Mouse (Mus musculus): Measurements from ENCODE around the gene Trhr2.

Gene Trhr2

GRCm38 (mm10) chr8:122360696-122361416 is at the start of gene Trhr2:
Trhr2 (minus strand) TSS chr8:122360746.
- no peak for DNase-seq

GRCm38 (mm10) chr8:122407678-122408077 is 47.1 kb upstream of the Trhr2 start:
- DNase-seq, result no peak

GRCm38 (mm10) chr8:122405146-122405805 is 44.7 kb upstream of the Trhr2 start:
- DNase-seq, result no peak

- no peak for DNase-seq
These were observed 37.6 kb upstream of the Trhr2 start for GRCm38 (mm10) chr8:122398186-122398585.

- DNase-seq, result no peak
These were observed 34.7 kb upstream of the Trhr2 start for GRCm38 (mm10) chr8:122395291-122395690.

- no peak for DNase-seq
These were observed 33.2 kb upstream of the Trhr2 start for GRCm38 (mm10) chr8:122393717-122394116.

GRCm38 (mm10) chr8:122390758-122391157 is 30.2 kb upstream of the Trhr2 start:
- no peak for DNase-seq

- no peak for DNase-seq
These were observed 28.8 kb upstream of the Trhr2 start for GRCm38 (mm10) chr8:122389357-122389756.

- no peak for DNase-seq
These were observed 22.5 kb upstream of the Trhr2 start for GRCm38 (mm10) chr8:122383039-122383438.

- peak; percentile 99 for DNase-seq
These were observed 16.1 kb upstream of the Trhr2 start, which contains the start of gene Zc3h18 for GRCm38 (mm10) chr8:122376365-122377231. Zc3h18 (plus strand) TSS chr8:122376609.

- DNase-seq, result no peak
These were observed 15.3 kb upstream of the Trhr2 start for GRCm38 (mm10) chr8:122375751-122376364.

- DNase-seq, result no peak
These were observed 14.8 kb upstream of the Trhr2 start for GRCm38 (mm10) chr8:122375320-122375719.

GRCm38 (mm10) chr8:122371706-122372105 is 11.2 kb upstream of the Trhr2 start:
- no peak for DNase-seq

- peak; percentile 48 for DNase-seq
These were observed 9.1 kb upstream of the Trhr2 start for GRCm38 (mm10) chr8:122369665-122370064.

GRCm38 (mm10) chr8:122368494-122368893 is 7.9 kb upstream of the Trhr2 start:
- DNase-seq, result no peak

GRCm38 (mm10) chr8:122362967-122363366 is 2.4 kb upstream of the Trhr2 start:
- no peak for DNase-seq

GRCm38 (mm10) chr8:122362271-122362670 is 1.7 kb upstream of the Trhr2 start:
- no peak for DNase-seq

- DNase-seq, result no peak
These were observed 1.3 kb downstream of the Trhr2 start for GRCm38 (mm10) chr8:122359111-122359775.

GRCm38 (mm10) chr8:122357641-122358040 is 2.9 kb downstream of the Trhr2 start:
- no peak for DNase-seq

- no peak for DNase-seq
These were observed 3.3 kb downstream of the Trhr2 start for GRCm38 (mm10) chr8:122357202-122357601.

GRCm38 (mm10) chr8:122355642-122356606 is 4.6 kb downstream of the Trhr2 start:
- no peak for DNase-seq

Data from thymus, postnatal 25 days (tissue).